Comparison of ENCODE assay signal across 19 mouse cellular contexts in genomic region chr10:21482055-21482454, GRCm38 (mm10).
DNase-seq lines count a peak whose midpoint lies in the region; ATAC-seq and TF ChIP-seq lines count a peak whose summit lies in the region.
"Had no signal": no experiment of that assay in that cellular context is flagged by ENCODE, and none has a peak within 500 bp of the region (broad histone marks: within the 10 kb centered on the region; RNA-seq: fewer than 3 reads in every experiment).

No protein-coding gene starts in this region.

- no peaks in the 10 kb centered on the region for H3K36me3 ChIP-seq in heart, embryonic 14.5 days (ENCODE audit: control insufficient read depth, insufficient read depth, low read length)
- H3K36me3 ChIP-seq in G1E (replicated peaks): no peaks in the 10 kb centered on the region
- H3K36me3 ChIP-seq in liver, embryonic 16.5 days (ENCODE audit: control insufficient read depth, insufficient read depth): no peaks in the 10 kb centered on the region
- no peaks in the 10 kb centered on the region for H3K36me3 ChIP-seq in hindbrain, postnatal 0 days (ENCODE audit: insufficient read depth, low read length)
- H3K36me3 ChIP-seq: embryonic facial prominence, embryonic 15.5 days; forebrain, embryonic 15.5 days; limb, embryonic 13.5 days; lung, embryonic 15.5 days had no signal

- H3K27ac ChIP-seq in heart, embryonic 14.5 days (replicated peaks in 1 of 2; ENCODE audit: control insufficient read depth in 1 of 2, insufficient read depth in 1 of 2, low read depth in 2 of 2, low read length in 2 of 2): no peak overlapping the region
- H3K27ac ChIP-seq in liver, embryonic 16.5 days (ENCODE audit: low read length): no peak overlapping the region
- H3K27ac ChIP-seq in hindbrain, postnatal 0 days: no peak overlapping the region
- H3K27ac ChIP-seq: embryonic facial prominence, embryonic 15.5 days; forebrain, embryonic 15.5 days; kidney, postnatal 0 days; limb, embryonic 13.5 days; lung, embryonic 15.5 days had no signal

- H3K4me1 ChIP-seq in heart, embryonic 14.5 days (ENCODE audit: control insufficient read depth in 2 of 2, insufficient read depth in 2 of 2, low read length in 2 of 2): peaks cover 2 to 6% of the 10 kb centered on the region in 2 experiments; a peak in 1 of 4 replicates
- H3K4me1 ChIP-seq in G1E (ENCODE audit: insufficient read depth, low read depth, low read length): peaks cover 73% of the 10 kb centered on the region
- H3K4me1 ChIP-seq in liver, embryonic 16.5 days (ENCODE audit: control insufficient read depth, low read depth, low read length): no peaks in the 10 kb centered on the region
- no peaks in the 10 kb centered on the region for H3K4me1 ChIP-seq in hindbrain, postnatal 0 days (ENCODE audit: insufficient read depth, low read length)
- H3K4me1 ChIP-seq: embryonic facial prominence, embryonic 15.5 days; lung, embryonic 15.5 days had no signal

- H3K27me3 ChIP-seq in heart, embryonic 14.5 days (ENCODE audit: control insufficient read depth, insufficient read depth, low read length): no peaks in the 10 kb centered on the region
- no peaks in the 10 kb centered on the region; the same call in 1 of the 2 replicates for H3K27me3 ChIP-seq in G1E (ENCODE audit: insufficient read depth, low read length)
- H3K27me3 ChIP-seq in liver, embryonic 16.5 days (ENCODE audit: control insufficient read depth, insufficient read depth, low read depth, low read length): no peaks in the 10 kb centered on the region
- H3K27me3 ChIP-seq in hindbrain, postnatal 0 days (ENCODE audit: insufficient read depth, low read length): no peaks in the 10 kb centered on the region
- H3K27me3 ChIP-seq: embryonic facial prominence, embryonic 15.5 days; forebrain, embryonic 15.5 days; limb, embryonic 13.5 days; lung, embryonic 15.5 days had no signal

- 43% methylated on average over 4 of the region's 4 CpGs for WGBS in heart, embryonic 14.5 days
- 23% methylated on average over 4 of the region's 4 CpGs for WGBS in liver, embryonic 16.5 days (ENCODE audit: insufficient replicate concordance)
- 68% methylated on average over 4 of the region's 4 CpGs for WGBS in hindbrain, postnatal 0 days

- no peak for ATAC-seq in heart, embryonic 14.5 days (ENCODE audit: insufficient number of reproducible peaks, insufficient read depth, low FRiP score, low read depth)
- ATAC-seq in G1E (ENCODE audit: extremely low read depth, insufficient number of reproducible peaks, low FRiP score, poor library complexity, severe bottlenecking): peak; percentile 81
- ATAC-seq in liver, embryonic 16.5 days (ENCODE audit: low read depth): peak; percentile 47
- ATAC-seq in hindbrain, postnatal 0 days: no peak
- ATAC-seq: activated CD4-positive, CD25-positive, alpha-beta regulatory T cell, adult 4 months; CD4-positive, CD25-positive, alpha-beta regulatory T cell, adult 4 months; forebrain, embryonic 15.5 days had no signal

- no peak for TF ChIP-seq CTCF in G1E (IDR thresholded peaks at IDR 0.05; ENCODE audit: low read depth, low read length)
- TF ChIP-seq CTCF in hindbrain, postnatal 0 days (IDR thresholded peaks at IDR 0.05; ENCODE audit: low read depth): no peak

- no peaks in the 10 kb centered on the region for H3K9me3 ChIP-seq in heart, embryonic 14.5 days (ENCODE audit: control insufficient read depth, low read length)
- peaks cover 10% of the 10 kb centered on the region for H3K9me3 ChIP-seq in G1E (replicated peaks)
- H3K9me3 ChIP-seq in liver, embryonic 16.5 days (replicated peaks; ENCODE audit: control insufficient read depth, low read length): no peaks in the 10 kb centered on the region
- peaks cover 3% of the 10 kb centered on the region; the same call in 1 of the 2 replicates for H3K9me3 ChIP-seq in hindbrain, postnatal 0 days (ENCODE audit: low read length)
- H3K9me3 ChIP-seq: embryonic facial prominence, embryonic 15.5 days; forebrain, embryonic 15.5 days; lung, embryonic 15.5 days had no signal

- DNase-seq in heart, postnatal 10 days: no peak
- peak; percentile 75 for DNase-seq in G1E (ENCODE audit: low spot score)
- DNase-seq in c-Kit-positive CD71-positive TER-119-negative erythroid progenitor cells, embryonic 14.5 days (ENCODE audit: low read depth): peak; percentile 15
- no peak for DNase-seq in hindbrain, postnatal 0 days (ENCODE audit: low spot score)
- DNase-seq in c-Kit-positive CD71-positive TER-119-positive erythroid progenitor cells, embryonic 14.5 days (ENCODE audit: low spot score): no peak
- DNase-seq: adrenal gland, adult 8-10 months; cerebellum, adult 8-10 months; layer of hippocampus, adult 9-11 months; lung, postnatal 36 days had no signal

- intact Hi-C loops in heart, postnatal 10 days (cut with DNase I): no loop called here

- H3K9ac ChIP-seq in heart, embryonic 14.5 days (ENCODE audit: low read length): no peak overlapping the region
- H3K9ac ChIP-seq in liver, embryonic 16.5 days (ENCODE audit: low read depth, low read length): no peak overlapping the region
- H3K9ac ChIP-seq in hindbrain, postnatal 0 days (replicated peaks; ENCODE audit: low read length): no peak overlapping the region
- H3K9ac ChIP-seq: embryonic facial prominence, embryonic 15.5 days; forebrain, embryonic 15.5 days; limb, embryonic 13.5 days; lung, embryonic 15.5 days had no signal

- H3K4me3 ChIP-seq in heart, embryonic 14.5 days (ENCODE audit: control insufficient read depth in 1 of 2, insufficient read depth in 1 of 2, low read depth in 1 of 2, low read length in 2 of 2): no peak overlapping the region
- H3K4me3 ChIP-seq in G1E (ENCODE audit: low read depth, low read length): peak overlapping the region; percentile 11; the same call in 1 of the 2 replicates
- no peak overlapping the region for H3K4me3 ChIP-seq in liver, embryonic 16.5 days (ENCODE audit: low read depth, low read length)
- no peak overlapping the region for H3K4me3 ChIP-seq in hindbrain, postnatal 0 days (ENCODE audit: low read length)
- H3K4me3 ChIP-seq: embryonic facial prominence, embryonic 15.5 days; forebrain, embryonic 15.5 days; limb, embryonic 13.5 days; lung, embryonic 15.5 days had no signal

- H3K4me2 ChIP-seq in heart, embryonic 14.5 days (ENCODE audit: low read length): peak overlapping the region; percentile 0; the same call in 1 of the 2 replicates
- H3K4me2 ChIP-seq in liver, embryonic 16.5 days (ENCODE audit: low read depth, low read length): no peak overlapping the region
- H3K4me2 ChIP-seq in hindbrain, postnatal 0 days (ENCODE audit: low read depth, low read length): no peak overlapping the region
- H3K4me2 ChIP-seq: embryonic facial prominence, embryonic 15.5 days; forebrain, embryonic 15.5 days; heart, embryonic 11.5 days; limb, embryonic 13.5 days; lung, embryonic 15.5 days had no signal

Comparison
In these comparisons a context has a peak if more than half of its experiments do, and no peak if none do; other contexts are left out.
1. ATAC-seq: peak in G1E (single experiment) and liver, embryonic 16.5 days (single experiment); none in heart, embryonic 14.5 days (single experiment) and hindbrain, postnatal 0 days (single experiment).
2. DNase-seq: peak in G1E (single experiment) and c-Kit-positive CD71-positive TER-119-negative erythroid progenitor cells, embryonic 14.5 days (single experiment); none in heart, postnatal 10 days (0 of 2), hindbrain, postnatal 0 days (single experiment) and c-Kit-positive CD71-positive TER-119-positive erythroid progenitor cells, embryonic 14.5 days (single experiment).